Mouse (Mus musculus) kidney, adult 8-10 months (tissue): ENCODE data around the gene Rgs16.
"Not testable (repeated sequence)": the region's sequence is repeated elsewhere in the genome, so short reads cannot be mapped to it uniquely, and the experiment has no call there.

Experiments
- DNase-seq, 2 experiments: peaks; one replicate each; pipeline ENCODE4 v3.0.0; 2022

Rgs16 gene

GRCm38 (mm10) chr1:153752521-153752920, 12.4 kb downstream of the Rgs16 start:
- DNase-seq: no peak

GRCm38 (mm10) chr1:153753725-153754464, 13.7 kb downstream of the Rgs16 start:
- DNase-seq: no peak

GRCm38 (mm10) chr1:153764136-153764535, 24.0 kb downstream of the Rgs16 start:
- no peak for DNase-seq

- DNase-seq: no peak
Observed at GRCm38 (mm10) chr1:153766298-153766697, 26.1 kb downstream of the Rgs16 start.

GRCm38 (mm10) chr1:153767281-153767680, 27.1 kb downstream of the Rgs16 start:
- DNase-seq: no peak

- no peak for DNase-seq
Observed at GRCm38 (mm10) chr1:153768465-153768864, 28.3 kb downstream of the Rgs16 start.

GRCm38 (mm10) chr1:153769571-153769970, 29.4 kb downstream of the Rgs16 start:
- not testable (repeated sequence) for DNase-seq

- no peak for DNase-seq
Observed at GRCm38 (mm10) chr1:153769998-153770775, 30.0 kb downstream of the Rgs16 start.

- DNase-seq: no peak
Observed at GRCm38 (mm10) chr1:153770776-153771167, 30.6 kb downstream of the Rgs16 start.

- no peak for DNase-seq
Observed at GRCm38 (mm10) chr1:153775174-153775573, 35.0 kb downstream of the Rgs16 start.

- DNase-seq: no peak
Observed at GRCm38 (mm10) chr1:153776257-153776656, 36.1 kb downstream of the Rgs16 start.

GRCm38 (mm10) chr1:153778205-153778604, 38.1 kb downstream of the Rgs16 start:
- no peak for DNase-seq

GRCm38 (mm10) chr1:153783339-153783738, 43.2 kb downstream of the Rgs16 start:
- no peak for DNase-seq

GRCm38 (mm10) chr1:153785608-153786007, 45.5 kb downstream of the Rgs16 start:
- no peak for DNase-seq

GRCm38 (mm10) chr1:153790708-153791107, 50.6 kb downstream of the Rgs16 start:
- no peak for DNase-seq

- no peak for DNase-seq
Observed at GRCm38 (mm10) chr1:153794241-153794640, 54.1 kb downstream of the Rgs16 start.
